Mouse (Mus musculus) ES-Bruce4 (cell line): ENCODE results near the gene Clec16a.

Experiments
- CTCF ChIP-seq: IDR thresholded peaks from one replicate; pipeline ENCODE4 v1.8.1; 2011; ENCODE audit warnings: low read depth, low read length
- EP300 ChIP-seq: IDR thresholded peaks from 2 replicates; pipeline ENCODE4 v1.6.1; 2011; ENCODE audit warnings: low read depth, low read length; ENCODE audit not compliant: insufficient read depth
- POLR2A ChIP-seq: IDR thresholded peaks from one replicate; pipeline ENCODE4 v1.8.1; 2011; ENCODE audit warnings: low read length; ENCODE audit not compliant: insufficient read depth

GRCm38 (mm10) chr16:10546865-10547264, 1.7 kb downstream of the Clec16a start:
- no peak for TF ChIP-seq POLR2A
- no peak for TF ChIP-seq EP300
- TF ChIP-seq CTCF = no peak
